Mouse (Mus musculus): ENCODE measurements around the gene Ascc2.
"Not testable (repeated sequence)": the region's sequence is repeated elsewhere in the genome, so short reads cannot be mapped to it uniquely, and the experiment has no call there.

The Ascc2 gene

DNA sequence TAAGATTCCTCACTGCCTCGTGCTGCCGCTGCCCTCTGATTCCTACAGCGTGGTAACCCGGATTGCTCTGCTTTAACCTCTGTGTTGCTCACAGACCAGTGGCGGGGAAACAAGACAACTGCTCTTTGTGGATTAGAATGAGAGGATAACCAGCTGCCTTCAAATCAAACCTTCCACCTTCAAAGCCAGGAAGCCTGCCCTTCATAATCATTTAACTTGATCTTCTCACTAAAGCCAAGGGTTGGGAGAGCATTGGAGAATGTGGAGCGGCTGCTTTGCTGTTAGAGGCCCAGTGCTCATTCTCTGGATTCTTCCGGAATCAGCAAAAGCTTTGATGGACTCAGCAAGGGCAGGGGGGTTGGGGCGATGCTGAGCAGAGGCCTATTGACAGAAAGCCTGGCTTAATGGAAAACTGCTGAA, 7.7 kb upstream of the Ascc2 start:
- DNase-seq (ENCODE audit: low spot score in 2 of 2): no peak

- no peak for DNase-seq (ENCODE audit: low spot score in 2 of 2)
Observed at GRCm38 (mm10) chr11:4633420-4633819, 4.1 kb upstream of the Ascc2 start.

DNA sequence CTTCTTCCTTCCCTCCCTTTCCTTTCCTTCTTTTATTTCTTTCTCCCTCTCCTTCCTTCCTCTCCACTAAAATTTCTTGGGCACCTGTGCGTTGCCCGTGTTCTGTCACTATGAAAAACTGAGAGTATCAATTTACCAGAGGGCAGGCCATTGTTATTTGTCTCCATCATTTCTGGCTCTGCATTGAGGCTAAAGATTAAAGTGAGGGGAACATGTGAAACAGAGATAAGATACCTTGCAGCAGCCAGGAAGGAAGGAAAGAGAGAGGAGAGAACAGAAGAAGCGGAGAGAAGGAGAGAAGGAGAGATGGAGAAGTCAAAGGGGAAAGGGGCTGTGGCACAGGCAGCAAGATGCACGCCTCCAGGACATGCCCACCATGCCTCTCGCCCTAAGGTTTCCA, 3.2 kb upstream of the Ascc2 start:
- no peak for DNase-seq (ENCODE audit: low spot score in 2 of 2)

DNA sequence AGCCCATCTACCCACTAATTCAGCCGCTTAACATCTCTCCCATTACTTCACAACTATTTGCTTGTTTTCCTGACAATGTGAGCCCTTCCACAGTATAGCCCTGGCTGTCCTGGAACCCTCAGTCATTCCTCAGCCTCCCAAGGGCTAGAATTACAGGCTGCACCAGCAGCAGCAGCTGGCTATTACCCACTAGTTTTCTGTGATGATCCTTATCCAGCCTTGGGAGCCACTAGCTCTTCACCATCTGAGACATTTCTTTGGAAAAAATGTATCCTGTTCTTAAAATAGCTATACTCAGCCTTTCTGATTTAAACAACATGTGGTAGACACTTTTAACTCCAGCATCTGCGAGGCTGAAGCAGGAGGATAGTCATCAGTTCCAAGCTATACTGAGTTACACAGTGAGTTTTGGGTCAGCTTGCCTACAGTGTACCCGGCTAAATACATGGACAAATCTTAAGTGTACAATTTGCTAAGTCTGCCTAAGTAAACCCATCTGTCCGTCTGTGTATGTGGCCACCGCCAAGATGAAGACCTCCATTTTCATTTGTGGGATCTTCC, 685 bp upstream of the Ascc2 start:
- peak in 1 of 2 experiments; percentile 15 for DNase-seq (ENCODE audit: low spot score in 2 of 2)

GRCm38 (mm10) chr11:4638261-4638660, 714 bp downstream of the Ascc2 start:
- no peak for DNase-seq (ENCODE audit: low spot score in 2 of 2)

- no peak for DNase-seq (ENCODE audit: low spot score in 2 of 2)
Observed at GRCm38 (mm10) chr11:4641185-4641584, 3.6 kb downstream of the Ascc2 start.

DNA sequence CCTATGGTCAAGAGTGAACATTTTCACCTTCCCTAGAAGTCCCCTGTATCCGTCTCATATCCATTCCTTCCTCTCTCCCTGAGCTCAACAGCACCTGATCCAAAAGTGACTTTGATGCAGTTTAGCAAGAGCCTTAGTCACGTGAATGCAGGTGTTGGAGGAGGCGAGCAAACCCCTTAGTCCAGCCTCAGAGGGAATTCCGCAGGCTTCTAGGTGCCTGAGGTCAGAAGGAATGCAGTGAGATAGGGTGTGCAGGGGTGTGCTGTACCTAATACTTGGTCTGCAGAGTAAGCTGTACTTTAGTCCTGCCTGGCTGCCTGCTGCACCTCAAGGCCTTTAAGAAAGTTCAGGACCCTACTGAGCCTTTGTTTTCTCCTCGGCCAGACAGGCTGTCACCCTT, 6.2 kb downstream of the Ascc2 start:
- DNase-seq (ENCODE audit: low spot score in 2 of 2): no peak

DNA sequence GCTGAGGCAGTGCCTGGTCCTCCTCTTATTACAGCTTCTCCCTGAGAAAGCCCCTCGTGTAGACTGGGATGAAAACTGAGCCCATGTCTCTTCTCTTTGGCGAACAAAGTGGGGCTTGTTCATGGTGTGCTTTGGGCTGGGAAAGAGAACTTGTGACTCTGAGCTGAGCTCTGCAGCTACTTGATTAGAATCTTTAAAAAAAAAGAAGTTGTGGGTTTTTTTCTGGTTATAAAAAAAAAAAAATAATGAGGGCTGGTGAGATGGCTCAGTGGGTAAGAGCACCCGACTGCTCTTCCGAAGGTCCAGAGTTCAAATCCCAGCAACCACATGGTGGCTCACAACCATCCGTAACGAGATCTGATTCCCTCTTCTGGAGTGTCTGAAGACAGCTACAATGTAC, 7.6 kb downstream of the Ascc2 start:
- DNase-seq (ENCODE audit: low spot score in 2 of 2): not testable (repeated sequence)

DNA sequence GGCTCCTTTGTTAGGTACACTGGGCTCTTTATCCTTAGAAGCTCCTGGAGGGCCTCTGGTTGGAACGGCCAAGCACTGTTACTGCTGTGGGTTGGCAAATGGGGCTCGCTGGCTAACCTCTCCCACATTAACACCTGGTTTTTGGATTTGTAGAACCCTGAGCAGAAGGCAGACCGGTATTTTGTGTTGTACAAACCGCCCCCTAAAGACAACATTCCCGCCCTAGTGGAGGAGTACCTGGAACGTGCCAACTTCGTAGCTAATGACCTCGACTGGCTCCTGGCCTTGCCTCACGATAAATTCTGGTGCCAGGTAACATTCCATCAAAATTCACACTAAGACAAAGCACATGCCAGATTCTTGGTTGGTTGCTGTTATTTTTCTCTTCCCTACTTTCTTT, 8.9 kb downstream of the Ascc2 start:
- no peak for DNase-seq (ENCODE audit: low spot score in 2 of 2)

DNA sequence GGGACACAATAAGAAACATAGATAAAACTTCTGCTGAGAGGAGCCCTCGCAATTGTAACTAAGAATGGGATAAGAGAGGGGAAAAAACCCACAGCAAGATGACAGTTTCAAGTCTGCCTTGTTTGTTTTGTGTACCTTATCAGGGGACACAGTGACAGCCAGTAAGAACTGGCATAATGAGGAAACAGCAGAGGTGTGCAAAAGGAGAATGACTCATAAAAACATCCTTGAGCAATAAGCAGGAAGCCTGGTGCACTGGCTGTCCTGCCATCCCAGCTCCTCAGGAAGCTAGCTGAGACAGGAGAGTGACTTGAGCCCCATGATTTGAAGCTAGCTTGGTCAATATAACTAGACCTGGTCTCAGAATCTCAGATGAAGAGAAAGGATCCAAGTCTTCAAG, 22.3 kb downstream of the Ascc2 start:
- no peak for DNase-seq (ENCODE audit: low spot score in 2 of 2)

GRCm38 (mm10) chr11:4660309-4661025, 22.9 kb downstream of the Ascc2 start:
- peak in 1 of 2 experiments; percentile 10 for DNase-seq (ENCODE audit: low spot score in 2 of 2)

- peak; percentile 25 to 27 for DNase-seq (ENCODE audit: low spot score in 2 of 2)
Observed at GRCm38 (mm10) chr11:4661324-4661723, 23.8 kb downstream of the Ascc2 start.

DNA sequence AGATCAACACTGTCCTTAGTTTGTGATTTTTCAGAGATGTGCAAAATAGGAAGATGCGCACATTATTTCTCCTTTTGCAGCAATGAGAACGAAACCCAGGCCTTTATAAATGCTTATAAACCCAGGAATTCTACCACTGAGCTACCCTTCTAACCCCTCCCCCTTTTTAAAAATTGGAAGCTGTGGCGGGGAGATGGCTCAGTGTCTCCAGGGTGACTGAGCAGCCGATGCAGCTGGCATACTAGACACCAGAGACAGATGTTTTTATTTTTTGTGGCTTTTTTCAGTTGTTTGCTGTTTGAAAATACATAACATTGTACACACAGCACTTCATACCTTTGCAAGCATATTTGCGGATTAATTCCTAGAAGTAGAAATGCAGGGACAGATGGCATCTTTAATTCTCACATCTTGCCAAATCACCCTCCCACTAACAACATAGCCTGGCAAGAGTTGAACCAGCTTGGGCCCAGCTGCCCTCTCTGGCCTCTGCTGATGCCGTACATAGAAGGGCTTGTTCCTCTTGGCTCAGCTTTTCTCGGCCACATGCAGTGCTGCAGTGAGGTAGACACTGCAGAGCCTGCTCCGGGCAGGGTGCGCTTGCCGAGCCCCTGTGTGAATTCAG, 24.4 kb downstream of the Ascc2 start:
- DNase-seq (ENCODE audit: low spot score in 2 of 2): no peak

DNA sequence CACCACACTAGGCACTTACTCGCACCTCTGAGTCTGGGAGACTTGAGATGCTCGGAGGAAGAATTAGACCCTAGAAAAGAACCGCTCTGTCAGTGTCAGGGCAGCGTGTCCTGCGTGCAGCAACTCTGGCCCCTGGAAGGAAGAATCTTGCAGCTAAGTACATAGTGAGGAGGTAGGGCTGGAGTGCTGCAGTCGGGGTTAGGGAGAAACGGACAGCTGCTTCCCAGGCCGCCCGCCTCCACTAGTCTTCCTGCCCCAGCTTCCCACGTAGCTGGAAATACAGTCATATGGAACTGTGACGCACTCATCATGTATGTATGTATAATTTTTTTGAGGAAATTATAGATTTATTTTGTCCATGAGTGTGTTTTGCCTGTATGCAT, 24.9 kb downstream of the Ascc2 start:
- DNase-seq (ENCODE audit: low spot score in 2 of 2): no peak

- peak in 1 of 2 experiments; percentile 15 for DNase-seq (ENCODE audit: low spot score in 2 of 2)
Observed at GRCm38 (mm10) chr11:4671736-4672135, 34.2 kb downstream of the Ascc2 start.

GRCm38 (mm10) chr11:4674593-4674992, 37.0 kb downstream of the Ascc2 start:
- DNase-seq (ENCODE audit: low spot score in 2 of 2): no peak

GRCm38 (mm10) chr11:4675126-4675562, 37.6 kb downstream of the Ascc2 start:
- DNase-seq (ENCODE audit: low spot score in 2 of 2): no peak

DNA sequence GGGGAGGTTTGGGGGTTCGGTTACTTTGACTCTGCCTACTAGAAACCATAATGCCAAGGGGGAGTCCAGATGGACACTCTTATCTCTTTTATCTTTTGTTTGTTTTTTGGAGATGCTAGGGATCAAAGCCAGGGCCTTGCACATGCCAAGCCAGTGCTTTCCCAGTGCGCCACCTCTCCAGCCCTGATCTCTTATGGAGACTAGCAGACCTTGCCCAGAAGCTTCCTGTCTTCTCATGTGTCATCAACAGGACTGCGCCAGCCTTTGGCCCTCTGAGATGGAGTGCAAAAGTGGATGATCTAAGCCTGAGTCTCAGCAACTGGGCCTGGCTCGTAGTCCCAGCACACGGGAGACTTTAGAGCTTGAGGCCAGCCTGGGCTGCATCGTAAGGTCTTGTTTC, 38.1 kb downstream of the Ascc2 start:
- no peak for DNase-seq (ENCODE audit: low spot score in 2 of 2)

GRCm38 (mm10) chr11:4677250-4677872, 39.8 kb downstream of the Ascc2 start:
- no peak for DNase-seq (ENCODE audit: low spot score in 2 of 2)

GRCm38 (mm10) chr11:4678700-4679440, 41.3 kb downstream of the Ascc2 start:
- no peak for DNase-seq (ENCODE audit: low spot score in 2 of 2)

GRCm38 (mm10) chr11:4679441-4679832, 41.9 kb downstream of the Ascc2 start:
- DNase-seq (ENCODE audit: low spot score in 2 of 2): no peak

GRCm38 (mm10) chr11:4680126-4680525, 42.6 kb downstream of the Ascc2 start:
- DNase-seq (ENCODE audit: low spot score in 2 of 2): no peak

All from heart, adult 9 months (tissue).